Mouse (Mus musculus) common myeloid progenitor, adult 5-6 weeks (primary cell): ENCODE measurements around the gene Car15. TPM values are rescaled to one million over a fixed set of nuclear protein-coding genes. Genes with fewer than 3 reads are reported as not detected.

ENCODE experiments used
- ATAC-seq: replicated peaks from 2 replicates; pipeline ENCODE4 v1.8.0; 2016; ENCODE audit warnings: low read depth, mild to moderate bottlenecking, moderate TSS enrichment, inconsistent platforms; ENCODE audit not compliant: poor library complexity, severe bottlenecking
- total RNA-seq: library from RNA; stranded (forward); fragments of 200-1000, 187-1606 nt; gene quantifications from 2 replicates; pipeline ENCODE4 v1.2.3, GENCODE M21; 2017

The Car15 gene
- total RNA-seq, 1 experiment from 2014 or later = 5.4 TPM

GRCm38 (mm10) chr16:17833681-17834399 lies 4.3 kb downstream of the Car15 start:
- ATAC-seq = no peak

GRCm38 (mm10) chr16:17833321-17833680 lies 4.9 kb downstream of the Car15 start:
- ATAC-seq = no peak

GRCm38 (mm10) chr16:17832821-17833220 lies 5.3 kb downstream of the Car15 start, which contains the start of gene B830017H08Rik:
B830017H08Rik (plus strand) TSS chr16:17833121.
- ATAC-seq = no peak

- ATAC-seq = peak; percentile 37
These were observed 6.4 kb downstream of the Car15 start for GRCm38 (mm10) chr16:17831781-17832180.

GRCm38 (mm10) chr16:17830385-17831178 lies 7.6 kb downstream of the Car15 start:
- no peak for ATAC-seq

- ATAC-seq = no peak
These were observed 9.3 kb downstream of the Car15 start for GRCm38 (mm10) chr16:17828867-17829266.

- ATAC-seq = peak; percentile 69
These were observed 9.9 kb downstream of the Car15 start for GRCm38 (mm10) chr16:17828229-17828628.

GRCm38 (mm10) chr16:17826500-17826899 lies 11.7 kb downstream of the Car15 start:
- ATAC-seq = no peak

GRCm38 (mm10) chr16:17816528-17816927 lies 21.6 kb downstream of the Car15 start:
- ATAC-seq = no peak

GRCm38 (mm10) chr16:17815411-17816402 lies 22.5 kb downstream of the Car15 start:
- ATAC-seq = peak; percentile 78

GRCm38 (mm10) chr16:17813173-17813572 lies 25.0 kb downstream of the Car15 start:
- no peak for ATAC-seq

GRCm38 (mm10) chr16:17812120-17812519 lies 26.0 kb downstream of the Car15 start:
- ATAC-seq = peak; percentile 43

GRCm38 (mm10) chr16:17809711-17810110 lies 28.5 kb downstream of the Car15 start:
- ATAC-seq = peak; percentile 20; the same call in 1 of the 2 replicates

- ATAC-seq = no peak
These were observed 29.0 kb downstream of the Car15 start for GRCm38 (mm10) chr16:17809125-17809524.

- ATAC-seq = peak; percentile 75
These were observed 30.8 kb downstream of the Car15 start for GRCm38 (mm10) chr16:17807192-17808009.

GRCm38 (mm10) chr16:17806581-17807191 lies 31.5 kb downstream of the Car15 start:
- no peak for ATAC-seq

- no peak for ATAC-seq
These were observed 33.2 kb downstream of the Car15 start for GRCm38 (mm10) chr16:17804982-17805381.

- ATAC-seq = 0 out of 2 replicates have a peak, but pooled peaks have one; percentile 5
These were observed 33.7 kb downstream of the Car15 start for GRCm38 (mm10) chr16:17804449-17804912.
